Mouse (Mus musculus): Measurements from ENCODE around the gene Ccdc186.
"Not testable (repeated sequence)": the region's sequence is repeated elsewhere in the genome, so short reads cannot be mapped to it uniquely, and the experiment has no call there.

The Ccdc186 gene

GRCm38 (mm10) chr19:56756412-56756811 lies 65.6 kb downstream of the Ccdc186 start:
- no peak for DNase-seq (ENCODE audit: low spot score in 2 of 2)

- not testable (repeated sequence) for DNase-seq (ENCODE audit: low spot score in 2 of 2)
These were observed 67.5 kb downstream of the Ccdc186 start for GRCm38 (mm10) chr19:56754456-56754855.

GRCm38 (mm10) chr19:56750709-56751108 lies 71.3 kb downstream of the Ccdc186 start:
- DNase-seq (ENCODE audit: low spot score in 2 of 2), result no peak

GRCm38 (mm10) chr19:56749343-56749742 lies 72.6 kb downstream of the Ccdc186 start:
- no peak for DNase-seq (ENCODE audit: low spot score in 2 of 2)

- no peak for DNase-seq (ENCODE audit: low spot score in 2 of 2)
These were observed 74.1 kb downstream of the Ccdc186 start for GRCm38 (mm10) chr19:56747878-56748277.

GRCm38 (mm10) chr19:56746618-56747017 lies 75.4 kb downstream of the Ccdc186 start:
- no peak for DNase-seq (ENCODE audit: low spot score in 2 of 2)

- DNase-seq (ENCODE audit: low spot score in 2 of 2), result no peak
These were observed 76.5 kb downstream of the Ccdc186 start for GRCm38 (mm10) chr19:56745528-56745927.

GRCm38 (mm10) chr19:56745061-56745460 lies 76.9 kb downstream of the Ccdc186 start:
- DNase-seq (ENCODE audit: low spot score in 2 of 2), result no peak

Measured in spleen, postnatal 36 days (tissue).